Mouse (Mus musculus): ENCODE measurements around the gene Ube2q1.
A peak's percentile ranks its signal among the peaks of the same experiment; 100 is the strongest.

Gene Ube2q1

DNA sequence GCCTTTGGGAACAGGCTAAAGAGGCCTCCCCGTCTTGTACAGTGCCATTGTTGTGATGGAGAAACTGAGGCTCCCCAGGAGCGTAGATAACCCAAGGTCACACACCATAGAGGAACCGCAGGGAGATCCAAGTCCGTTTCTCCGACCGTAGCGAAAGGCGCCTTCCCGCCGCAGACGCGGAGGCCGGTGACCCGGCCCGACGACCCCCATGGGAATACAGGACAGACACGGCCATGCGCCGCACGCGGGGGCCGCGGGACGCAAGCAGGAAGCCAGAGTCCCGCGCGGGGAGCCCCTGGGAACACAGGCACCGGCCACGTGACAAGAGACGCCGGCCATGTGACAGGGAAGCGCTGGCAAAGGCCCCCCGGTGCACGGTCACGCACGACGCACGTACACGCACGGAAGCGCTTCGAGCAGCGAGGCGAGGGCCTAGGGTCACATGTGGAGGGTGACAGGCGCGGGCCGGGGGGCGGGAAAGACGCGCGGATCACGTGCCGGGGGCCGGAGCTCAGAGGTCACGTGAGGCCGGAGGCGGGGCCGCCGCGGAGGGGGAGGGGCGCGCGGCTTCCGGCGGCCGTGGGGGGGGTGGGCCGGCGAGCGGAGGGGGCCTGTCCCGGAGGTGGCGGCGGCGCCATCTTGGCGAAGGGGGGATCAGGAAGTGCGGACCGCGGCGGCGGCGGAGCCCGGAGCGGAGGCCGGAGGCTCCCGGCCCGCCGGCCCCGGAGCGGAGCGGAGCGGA, at the start of gene Ube2q1:
Gene Ube2q1, plus strand, starts transcription at position 649 of the 742 bp plus-strand sequence.
- peak; percentile 97 to 98 for DNase-seq (ENCODE audit: low spot score in 2 of 2)

DNA sequence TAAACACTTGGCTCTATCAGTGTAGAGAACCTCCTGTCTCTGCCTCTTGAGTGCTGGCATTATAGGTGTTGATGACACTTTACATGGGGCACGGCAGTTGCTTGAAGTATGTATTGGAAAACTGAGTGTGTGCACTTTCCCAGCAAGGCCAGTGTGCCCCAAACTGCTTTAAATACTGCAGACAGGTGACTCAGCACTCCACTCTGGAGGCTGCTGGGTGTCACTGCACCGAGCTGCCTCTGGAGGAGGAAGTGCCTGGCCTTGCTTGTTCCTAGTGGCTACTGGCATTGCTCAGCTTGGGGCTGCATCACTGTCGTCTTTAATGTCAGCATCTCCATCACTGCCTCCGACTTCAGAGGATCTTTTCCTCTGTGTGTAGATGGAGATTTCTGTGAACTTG, 46.4 kb upstream of the Ube2q1 start:
- DNase-seq (ENCODE audit: low spot score in 2 of 2), result no peak

DNA sequence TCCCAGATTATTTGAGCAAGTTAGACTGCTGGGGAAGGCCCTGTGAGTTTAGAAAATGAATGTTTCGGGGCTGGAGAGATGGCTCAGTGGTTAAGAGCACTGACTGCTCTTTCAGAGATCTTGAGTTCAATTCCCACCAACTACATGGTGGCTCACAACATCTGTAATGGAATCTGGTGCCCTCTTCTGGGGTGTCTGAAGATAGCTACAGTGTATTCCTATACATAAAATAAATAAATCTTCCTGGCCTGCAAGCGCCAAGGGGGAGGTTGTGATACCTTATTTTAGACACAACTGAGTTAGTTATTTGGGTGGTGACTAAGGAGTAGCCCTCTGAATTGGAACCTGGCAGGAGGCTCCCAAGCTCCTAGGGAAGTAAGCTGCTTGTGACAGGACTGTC, 44.6 kb upstream of the Ube2q1 start:
- DNase-seq (ENCODE audit: low spot score in 2 of 2), result no peak

DNA sequence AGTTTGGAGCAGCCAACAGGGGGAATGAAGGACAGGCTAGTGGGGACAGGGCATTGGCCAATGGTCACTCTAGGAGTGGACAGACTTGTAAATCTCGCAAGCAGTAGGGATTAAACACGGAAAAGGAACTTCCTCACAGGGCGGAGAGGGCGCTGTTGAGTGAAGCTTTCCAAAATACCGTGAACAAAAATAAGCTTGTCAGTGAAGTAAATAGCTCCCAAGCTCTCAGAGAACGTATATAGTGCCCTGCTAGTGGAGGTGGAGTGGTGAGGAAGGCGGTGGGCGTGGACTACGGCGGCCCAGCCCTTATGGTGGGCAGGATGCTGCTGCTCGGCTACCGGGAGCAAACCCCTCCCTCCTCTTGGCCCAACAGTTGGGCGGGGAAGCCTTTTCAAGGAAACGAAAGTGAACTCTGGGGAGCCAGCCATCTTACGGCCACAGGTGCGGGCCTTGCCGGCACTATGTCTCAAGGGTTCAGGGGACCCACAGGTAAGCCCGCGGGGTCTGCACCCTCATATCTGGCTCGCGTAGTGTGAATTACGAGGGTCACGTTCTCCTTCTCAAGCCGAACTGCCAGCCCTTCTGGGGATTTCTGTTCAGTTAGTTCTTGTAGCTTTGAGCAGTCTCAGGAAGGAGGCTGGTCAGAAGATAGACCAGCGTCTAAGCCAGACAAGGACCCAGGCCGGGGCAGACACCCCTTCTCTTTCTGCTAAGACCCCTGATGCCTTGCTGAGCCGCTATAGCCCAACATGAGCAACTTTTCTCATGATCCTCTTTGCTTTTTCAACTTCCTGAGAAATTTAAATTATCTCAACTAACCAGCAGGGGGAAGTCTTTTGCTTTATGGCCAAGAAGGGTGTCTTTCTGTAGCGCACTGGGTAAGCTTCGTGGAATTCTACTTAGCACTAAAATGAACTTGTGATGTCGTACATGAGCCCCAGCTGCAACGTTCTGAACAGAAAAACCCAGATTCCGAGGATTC, 42.8 kb upstream of the Ube2q1 start:
- peak; percentile 50 to 57 for DNase-seq (ENCODE audit: low spot score in 2 of 2)

DNA sequence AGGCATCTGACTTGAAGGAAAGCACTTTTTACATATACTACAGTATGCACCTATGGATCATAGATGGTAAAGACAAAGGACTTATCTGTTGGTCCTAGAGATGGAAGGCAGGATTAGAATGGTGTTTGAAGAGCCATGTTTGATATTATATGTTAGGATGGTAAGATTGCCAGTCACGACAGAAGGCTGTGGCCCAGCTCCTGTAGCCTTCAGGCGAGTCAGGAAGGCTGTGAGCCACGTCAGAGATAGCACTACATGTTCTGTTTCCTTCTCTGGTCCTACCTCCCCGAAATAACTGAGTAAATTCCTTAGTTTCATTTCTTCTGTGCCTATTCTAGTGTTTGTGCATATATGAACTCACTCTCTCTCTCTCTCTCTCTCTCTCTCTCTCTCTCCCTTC, 41.3 kb upstream of the Ube2q1 start:
- DNase-seq (ENCODE audit: low spot score in 2 of 2), result no peak

DNA sequence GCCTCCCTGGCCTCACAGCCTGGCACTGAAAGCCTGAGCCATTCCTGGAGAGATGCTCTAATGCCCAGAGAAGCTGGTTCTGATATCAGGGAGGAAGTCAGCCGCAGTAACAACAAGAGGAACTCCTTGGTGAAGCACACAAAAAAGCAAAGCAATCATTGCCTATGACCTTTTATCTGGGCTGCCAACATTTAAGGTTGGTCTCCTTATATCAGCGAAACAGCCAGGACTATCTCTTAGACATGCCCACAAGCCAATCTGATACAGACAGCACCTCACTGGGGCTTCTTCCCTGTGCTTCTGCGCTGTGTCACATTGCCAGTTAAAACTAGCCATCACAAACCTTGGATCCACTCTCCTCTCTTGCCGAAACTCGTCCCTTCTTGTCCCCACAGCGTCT, 34.9 kb upstream of the Ube2q1 start:
- no peak for DNase-seq (ENCODE audit: low spot score in 2 of 2)

DNA sequence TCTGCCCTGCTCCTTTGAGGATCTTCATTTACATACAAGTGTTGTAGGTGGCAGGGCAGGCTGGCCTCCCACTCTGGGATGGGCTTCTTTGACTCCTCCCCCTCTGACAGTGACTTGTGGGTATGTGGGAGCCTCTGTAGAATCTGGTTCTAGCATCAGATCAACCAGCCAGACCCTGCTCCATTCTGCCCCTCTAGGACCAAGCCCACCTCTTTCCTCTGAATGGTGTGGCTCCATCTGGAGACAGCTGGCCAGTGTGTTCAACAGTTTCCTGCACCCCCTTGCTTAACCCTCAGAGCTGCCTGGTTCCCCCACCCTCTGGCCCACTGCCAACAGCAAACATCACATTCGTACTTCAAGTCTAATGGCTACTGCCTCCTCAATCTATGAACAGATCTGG, 21.1 kb upstream of the Ube2q1 start:
- no peak for DNase-seq (ENCODE audit: low spot score in 2 of 2)

DNA sequence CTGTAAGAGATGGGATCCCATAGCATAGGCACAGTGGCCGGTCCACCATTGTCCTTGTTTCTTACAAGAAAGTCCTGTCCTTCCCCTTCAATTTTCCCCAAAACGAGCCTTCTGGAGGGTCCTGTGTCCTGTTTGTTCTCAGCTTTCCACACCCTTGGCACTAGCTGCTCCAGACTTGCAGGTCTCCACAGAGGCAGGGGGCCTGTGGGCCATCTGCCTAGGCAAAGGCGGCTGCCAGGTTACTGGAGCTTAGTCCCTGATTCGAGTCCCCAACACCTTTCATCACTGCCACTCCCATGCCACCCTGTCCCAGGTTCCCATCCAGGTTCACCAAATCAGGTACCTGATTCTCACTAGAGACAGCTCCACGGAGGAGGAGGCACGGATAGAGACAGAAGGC, 18.1 kb upstream of the Ube2q1 start:
- no peak for DNase-seq (ENCODE audit: low spot score in 2 of 2)

DNA sequence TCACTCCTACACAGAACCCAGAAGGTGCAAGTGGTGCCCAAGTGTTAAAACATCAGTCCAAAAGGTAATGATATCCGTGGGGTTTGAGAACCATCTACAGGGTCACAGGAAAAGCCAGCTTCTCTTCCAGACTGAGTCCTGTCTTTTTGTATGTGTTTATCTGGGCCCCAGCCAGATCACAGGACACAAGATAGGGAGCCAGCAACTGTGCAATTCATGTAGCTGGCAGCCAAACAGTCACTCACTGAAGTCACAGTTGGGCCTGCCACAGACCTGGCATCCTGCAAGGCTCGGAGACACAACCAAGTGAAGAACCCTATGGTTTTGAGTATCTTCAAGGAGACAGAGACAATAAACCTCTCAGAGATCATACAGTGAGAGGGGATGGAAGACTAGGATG, 15.6 kb upstream of the Ube2q1 start:
- no peak for DNase-seq (ENCODE audit: low spot score in 2 of 2)

DNA sequence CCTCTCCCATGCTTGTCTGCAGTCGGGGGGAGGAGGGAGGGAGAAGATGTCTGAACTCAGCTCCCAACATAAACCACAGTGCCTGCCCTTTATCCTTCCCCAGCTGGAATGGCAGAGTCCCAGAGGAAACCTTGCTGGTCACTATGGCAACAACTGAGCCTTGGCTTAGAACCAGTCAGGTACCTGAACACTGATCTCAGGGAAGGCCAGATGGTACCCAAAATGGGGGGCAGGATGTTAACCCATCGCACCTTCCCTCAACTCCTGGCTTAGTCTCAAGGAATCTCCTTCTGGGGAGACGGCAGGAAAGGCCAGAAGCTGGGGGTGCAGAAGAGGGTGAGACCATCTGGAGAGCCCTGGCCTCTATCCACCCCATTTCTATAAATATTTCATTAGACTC, 13.6 kb upstream of the Ube2q1 start:
- DNase-seq (ENCODE audit: low spot score in 2 of 2), result no peak

DNA sequence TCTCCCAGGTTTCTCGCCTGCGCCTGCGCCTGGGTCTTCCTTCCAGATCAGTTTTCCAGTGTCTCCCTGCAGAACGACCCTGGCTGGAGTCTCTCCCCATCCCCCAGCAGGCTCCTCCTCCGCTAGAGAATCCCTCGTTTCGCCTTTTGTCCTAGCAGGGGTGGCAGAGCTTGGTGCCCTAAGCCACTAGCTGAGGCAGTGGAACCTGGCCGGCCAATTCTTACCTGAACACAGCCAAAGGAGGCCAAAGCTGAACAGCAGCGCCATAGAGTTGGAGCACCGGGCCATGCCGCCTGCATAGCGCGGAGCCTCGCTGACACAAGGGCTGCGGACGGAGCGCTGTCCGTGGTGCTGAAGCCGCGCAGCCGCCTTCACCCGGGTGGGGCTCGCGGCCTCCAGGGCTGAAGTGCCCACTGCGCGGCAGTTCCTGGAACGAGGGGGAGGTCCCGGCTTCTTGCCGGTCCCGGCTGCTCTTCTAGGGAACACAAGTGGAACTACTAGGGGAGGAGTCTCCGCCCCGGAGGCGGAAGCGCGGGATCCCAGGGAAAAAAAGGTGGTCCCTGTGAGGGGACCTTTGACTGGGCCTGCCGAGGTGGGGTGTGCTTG, 9.2 kb upstream of the Ube2q1 start, which contains the start of gene Chrnb2:
Gene Chrnb2, minus strand, starts transcription at position 514 of the 606 bp plus-strand sequence.
- DNase-seq (ENCODE audit: low spot score in 2 of 2), result peak; percentile 49 to 65

DNA sequence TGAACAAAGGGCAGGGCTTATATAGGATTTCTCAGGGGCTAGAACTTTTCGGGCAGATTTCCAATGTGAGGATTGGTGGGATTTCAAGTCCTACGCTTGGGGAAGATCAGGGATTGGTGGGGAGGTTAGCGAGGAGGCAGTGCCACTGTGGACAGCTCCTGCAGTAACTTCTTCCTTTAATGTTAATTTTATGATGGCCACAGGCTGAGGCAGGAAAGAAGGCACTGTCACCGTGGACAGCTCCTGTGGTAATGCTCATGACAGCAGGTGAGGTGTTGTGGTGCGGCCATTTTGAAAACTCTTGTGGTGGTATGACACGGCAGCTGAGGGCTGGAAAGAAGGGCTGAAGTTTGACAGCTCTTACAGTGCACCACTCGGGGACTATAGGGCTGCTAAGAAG, 3.8 kb upstream of the Ube2q1 start:
- DNase-seq (ENCODE audit: low spot score in 2 of 2), result no peak

DNA sequence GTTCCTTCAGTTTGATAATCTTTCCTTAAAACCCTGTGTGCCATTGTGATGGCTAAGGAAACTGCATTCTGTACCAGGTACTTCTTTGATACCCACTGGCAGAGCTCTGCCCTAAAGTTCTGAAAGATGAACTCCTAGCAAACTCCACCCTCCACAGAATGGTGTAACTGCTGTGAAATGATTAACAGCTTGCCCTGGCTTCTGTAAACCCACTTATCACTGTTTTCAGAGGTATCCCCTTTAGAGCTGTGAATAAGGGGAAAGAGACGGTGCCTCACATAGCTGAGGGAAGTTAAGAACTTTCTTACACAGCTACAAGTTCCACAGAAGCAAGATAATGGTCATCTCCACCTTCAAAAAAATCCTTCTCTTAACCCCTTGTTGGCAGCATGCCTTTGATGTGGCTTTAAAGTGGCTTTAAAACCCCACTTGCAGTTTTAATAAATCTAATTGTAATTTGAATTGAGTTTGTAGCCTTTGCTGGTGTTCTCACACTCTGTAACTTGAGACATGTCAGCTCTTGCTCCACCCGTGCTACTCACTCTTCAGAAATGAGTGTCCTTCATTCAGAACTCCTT, 2.9 kb upstream of the Ube2q1 start:
- DNase-seq (ENCODE audit: low spot score in 2 of 2), result no peak

DNA sequence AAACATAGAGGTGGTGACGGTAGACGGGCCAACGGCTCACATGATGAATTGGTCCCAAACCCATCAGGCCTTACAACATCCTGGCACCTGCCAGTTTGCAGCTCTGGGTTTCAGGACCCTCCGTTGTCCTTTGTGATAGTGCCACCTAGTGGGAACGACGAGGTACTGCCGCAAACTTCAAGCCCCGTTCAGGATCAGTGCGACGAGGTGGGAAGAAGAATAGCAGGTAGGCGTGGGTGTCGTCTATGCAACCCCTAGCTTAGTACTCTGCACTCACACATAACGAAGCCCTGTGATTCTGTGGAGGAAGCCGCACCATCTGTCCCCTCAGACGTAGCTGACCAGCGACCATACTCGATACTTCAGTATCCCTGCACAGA, 838 bp upstream of the Ube2q1 start:
- DNase-seq (ENCODE audit: low spot score in 2 of 2), result peak; percentile 85 to 91

DNA sequence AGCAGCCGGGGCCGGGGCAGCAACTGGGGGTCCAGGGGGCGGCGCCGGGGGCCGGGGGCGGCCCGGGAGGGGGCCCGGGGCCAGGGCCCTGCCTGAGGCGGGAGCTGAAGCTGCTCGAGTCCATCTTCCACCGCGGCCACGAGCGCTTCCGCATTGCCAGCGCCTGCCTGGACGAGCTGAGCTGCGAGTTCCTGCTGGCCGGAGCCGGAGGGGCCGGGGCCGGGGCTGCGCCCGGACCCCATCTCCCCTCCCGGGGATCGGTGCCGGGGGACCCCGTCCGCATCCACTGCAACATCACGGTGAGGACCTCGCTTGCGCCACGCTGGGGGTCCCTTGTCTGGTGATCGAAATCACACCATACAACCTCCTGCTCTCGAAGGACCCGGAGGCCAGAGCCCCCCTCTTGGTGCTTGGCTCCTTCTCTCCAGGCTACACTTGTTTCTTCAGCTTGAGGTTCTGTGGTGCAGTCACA, 360 bp downstream of the Ube2q1 start:
- no peak for DNase-seq (ENCODE audit: low spot score in 2 of 2)

DNA sequence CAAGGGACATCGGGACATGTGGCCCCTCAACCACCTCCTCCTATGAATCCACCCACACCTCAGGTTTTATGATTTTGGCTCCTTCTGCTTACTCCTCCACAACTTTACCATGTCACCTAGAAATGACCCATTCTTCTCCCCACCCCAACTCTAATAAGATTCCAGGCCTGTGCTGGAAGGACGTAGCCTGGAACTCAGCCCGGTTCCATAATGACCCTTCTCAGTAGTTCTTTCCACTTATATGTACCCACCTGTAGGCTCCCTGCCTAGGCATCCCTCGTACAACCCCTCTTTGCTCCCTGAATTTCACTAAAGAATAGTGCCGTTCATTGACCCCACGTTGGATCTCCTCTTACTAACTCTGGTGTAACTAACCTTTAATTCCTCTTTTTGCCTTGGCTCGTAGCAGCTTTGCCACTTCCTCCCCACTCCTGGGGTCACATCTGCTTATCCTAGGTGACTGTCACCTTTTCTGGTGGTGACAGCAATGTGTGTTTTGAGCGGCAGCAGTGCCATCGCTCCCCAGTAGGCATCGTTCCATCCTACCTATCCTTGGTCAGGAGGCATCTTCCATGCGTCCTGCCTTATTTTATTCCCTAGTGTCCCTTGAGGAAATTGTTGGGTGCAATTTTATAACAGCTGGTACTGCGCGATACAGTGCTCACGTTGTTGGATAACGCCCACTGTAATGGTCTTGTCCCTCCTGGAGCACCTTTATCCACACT, 982 bp downstream of the Ube2q1 start:
- DNase-seq (ENCODE audit: low spot score in 2 of 2), result no peak

DNA sequence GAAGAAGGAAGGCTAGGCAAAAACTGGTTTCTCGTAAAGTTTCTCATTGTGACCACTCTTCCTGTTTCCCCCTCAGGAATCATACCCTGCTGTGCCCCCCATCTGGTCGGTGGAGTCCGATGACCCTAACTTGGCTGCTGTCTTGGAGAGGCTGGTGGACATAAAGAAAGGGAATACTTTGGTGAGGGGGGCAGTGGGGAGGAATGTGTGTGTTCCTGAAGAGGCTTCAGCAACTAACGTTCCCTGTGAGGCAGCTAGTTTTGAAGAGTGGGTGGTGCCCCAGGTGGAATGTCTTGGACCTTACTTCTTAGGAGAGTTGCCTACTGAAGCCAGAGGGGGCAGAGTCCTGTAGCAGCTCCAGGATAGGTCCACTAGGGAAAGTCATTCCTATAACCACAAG, 2.6 kb downstream of the Ube2q1 start:
- no peak for DNase-seq (ENCODE audit: low spot score in 2 of 2)

DNA sequence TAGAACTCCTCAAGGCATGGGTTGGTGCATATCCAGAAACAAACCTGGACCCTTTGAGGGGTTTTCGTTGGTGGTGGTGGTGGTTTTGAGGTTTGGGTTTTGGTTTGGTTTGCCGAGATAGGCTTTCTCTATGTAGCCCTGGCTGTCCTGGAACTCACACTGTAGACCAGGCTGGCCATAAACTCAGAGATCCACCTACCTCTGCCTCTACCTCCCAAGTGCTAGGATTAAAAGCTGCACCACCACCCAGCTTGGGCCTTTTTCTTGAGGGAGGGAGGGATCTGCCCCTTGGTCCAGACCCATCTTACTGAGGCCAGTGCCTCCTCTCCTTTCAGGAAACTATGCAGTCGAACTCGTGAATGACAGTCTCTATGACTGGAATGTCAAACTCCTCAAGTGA, 6.7 kb downstream of the Ube2q1 start:
- DNase-seq (ENCODE audit: low spot score in 2 of 2), result no peak

DNA sequence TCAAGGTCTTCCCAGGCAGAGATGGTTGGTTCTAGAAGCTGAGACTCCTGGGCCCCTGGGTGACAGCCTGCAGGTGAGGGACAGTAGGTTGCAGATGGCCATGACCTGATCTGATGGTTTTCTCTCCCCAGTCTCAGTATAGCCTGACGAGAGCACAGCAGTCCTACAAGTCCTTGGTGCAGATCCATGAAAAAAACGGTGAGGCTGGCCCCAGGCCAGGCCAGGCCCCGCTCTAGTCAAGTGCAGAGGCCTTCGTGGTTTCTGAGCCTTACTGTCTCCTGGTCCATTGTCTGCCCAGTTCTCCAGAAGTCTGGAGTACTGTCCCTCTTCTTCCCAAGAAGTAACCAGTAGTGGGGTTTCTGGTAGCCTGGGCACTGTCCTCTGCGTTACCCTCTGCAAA, 8.2 kb downstream of the Ube2q1 start:
- no peak for DNase-seq (ENCODE audit: low spot score in 2 of 2)

DNA sequence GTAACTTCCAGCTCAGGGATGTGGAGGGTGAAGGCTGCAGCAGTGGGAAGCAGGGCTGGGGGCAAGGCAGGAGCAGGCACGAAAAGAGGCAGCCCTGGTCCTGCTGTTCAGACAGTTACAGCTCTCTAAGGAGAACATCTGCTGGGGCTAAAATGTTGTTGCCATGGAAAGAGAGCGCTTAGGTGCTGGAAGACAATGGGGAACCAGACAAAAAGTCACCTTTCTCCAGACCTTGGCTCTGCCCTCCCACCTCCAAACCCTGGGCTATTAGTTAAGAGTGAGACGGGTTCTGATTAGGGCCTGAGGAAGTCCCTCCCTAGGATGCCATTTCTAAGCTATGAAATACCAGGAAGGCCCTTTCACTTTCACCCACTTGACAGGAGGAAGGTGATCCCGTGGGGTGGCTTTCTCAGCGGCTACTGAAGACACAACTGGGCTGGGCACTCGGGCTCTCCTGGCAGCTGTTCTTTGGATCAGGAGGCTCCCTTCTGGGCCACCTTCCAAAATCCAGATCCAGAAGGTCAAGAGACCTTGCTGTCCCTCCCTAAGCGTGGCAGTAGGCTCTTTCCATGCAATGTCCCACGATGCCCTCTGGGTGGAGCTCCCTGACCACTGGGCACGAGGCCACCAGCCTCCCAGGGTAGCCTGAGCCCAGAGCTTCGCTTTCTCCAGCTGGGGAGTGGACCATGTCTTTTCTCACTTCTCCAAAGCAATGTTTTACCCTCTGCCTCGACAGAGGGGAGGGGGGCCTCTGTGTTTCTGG, 11.8 kb downstream of the Ube2q1 start:
- peak; percentile 67 for DNase-seq (ENCODE audit: low spot score in 2 of 2)

DNA sequence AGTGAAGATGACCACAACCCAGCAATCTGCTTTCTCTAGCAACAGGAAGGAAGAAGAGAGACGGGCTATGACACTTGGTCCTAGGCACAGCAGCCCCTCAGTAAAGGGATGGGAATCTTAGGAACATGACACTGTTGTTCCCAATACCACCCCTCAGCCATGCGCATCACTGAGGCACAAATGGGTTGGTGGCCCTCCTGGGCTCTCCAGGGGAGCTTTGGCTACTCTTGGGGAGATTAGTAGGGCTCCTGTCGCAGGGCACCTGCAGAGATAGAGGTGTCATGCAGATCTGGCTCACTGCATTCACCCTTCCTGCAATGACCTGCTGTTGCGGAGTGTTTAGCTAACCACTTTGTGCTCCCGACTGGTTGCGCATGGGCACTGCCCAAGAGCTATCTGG, 12.9 kb downstream of the Ube2q1 start:
- DNase-seq (ENCODE audit: low spot score in 2 of 2), result no peak

Data from right cerebral cortex, adult 2 months (tissue).